Mouse (Mus musculus) regulatory T cell (primary cell): ENCODE results near the gene Hist1h2an.

Source experiments
- in situ Hi-C: fragments of 300-600 bp; cut with MboI, MseI; formaldehyde crosslinking; loops from one replicate; pipeline ENCODE4 v1.15.1; 2025; ENCODE audit warnings: high pct_unique_total_duplicates

Hist1h2an gene

GRCm38 (mm10) chr13:21749387-21750158 lies 37.4 kb downstream of the Hist1h2an start:
- in situ Hi-C loops, result loop anchor here (5.0 kb wide), 1 partner anchor 32 kb away; the partner anchor contains the start of genes Hist1h2ai, Hist1h2bl and Hist1h3h

DNA sequence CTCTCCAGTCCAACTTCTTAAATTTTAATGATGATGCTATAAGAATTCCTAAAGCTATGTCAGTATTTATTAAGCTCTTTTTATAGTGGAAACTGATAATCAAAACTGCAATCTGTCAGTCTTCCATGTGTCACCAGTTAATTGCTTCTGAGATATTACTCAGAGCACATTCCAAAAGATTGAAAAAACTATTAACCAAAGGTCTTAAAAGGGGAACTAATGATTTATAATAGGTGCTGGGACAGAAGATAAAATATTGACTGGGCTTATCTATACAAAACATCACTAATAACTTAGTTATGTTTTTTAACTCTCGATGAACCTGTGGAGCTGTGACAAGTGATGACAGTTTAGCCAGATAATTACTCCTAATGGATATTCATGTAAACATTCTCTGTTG lies 42.0 kb downstream of the Hist1h2an start:
- in situ Hi-C loops, result no loop called here
